In the genomic region with DNA sequence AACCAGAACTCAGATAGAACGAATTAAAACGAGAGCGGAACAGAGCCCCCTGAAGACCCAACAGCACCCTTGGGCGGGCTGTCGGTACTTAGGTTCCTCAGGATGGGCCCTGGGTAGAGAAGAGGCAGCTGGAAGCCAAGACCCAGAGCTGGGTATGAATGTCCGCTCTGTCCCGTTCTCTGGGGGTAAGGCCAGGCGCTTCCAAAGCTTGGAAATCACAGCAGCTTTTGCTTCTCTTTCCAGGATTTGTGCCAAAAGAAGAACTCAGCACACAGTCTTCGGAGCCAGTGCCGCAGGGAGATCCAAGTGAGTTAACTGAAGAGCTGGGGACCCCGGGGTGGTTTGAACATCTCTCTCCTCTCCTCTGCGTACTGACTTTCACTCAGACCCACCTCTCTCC, we compare ENCODE assay signal across 16 mouse cellular contexts.
DNase-seq lines count a peak whose midpoint lies in the region; ATAC-seq and TF ChIP-seq lines count a peak whose summit lies in the region.
"Had no signal": no experiment of that assay in that cellular context is flagged by ENCODE, and none has a peak within 500 bp of the region (broad histone marks: within the 10 kb centered on the region; RNA-seq: fewer than 3 reads in every experiment).

No protein-coding gene starts in this region.

- peak; percentile 7 for DNase-seq in gastrocnemius, postnatal 14 days
- no peak for DNase-seq in gastrocnemius, adult 8-10 months (ENCODE audit: low spot score in 2 of 2)
- DNase-seq in left cerebral cortex, postnatal 25 days (ENCODE audit: low spot score in 2 of 2), result peak; percentile 37 to 38
- no peak for DNase-seq in left cerebral cortex, adult 2 months (ENCODE audit: extremely low spot score in 1 of 2, low spot score in 2 of 2)
- DNase-seq in midbrain, embryonic 11.5 days (ENCODE audit: low spot score, missing footprints), result peak; percentile 87
- peak; percentile 50 for DNase-seq in midbrain, postnatal 0 days (ENCODE audit: low spot score)
- no peak for DNase-seq in retina, embryonic 14.5 days (ENCODE audit: low spot score)
- DNase-seq: adrenal gland, postnatal 14 days; cerebellum, postnatal 25 days; thymus, postnatal 36 days had no signal

- intact Hi-C loops in gastrocnemius, postnatal 14 days (cut with DNase I; ENCODE audit: low total_unique reads), result no loop called here
- intact Hi-C loops in left cerebral cortex, postnatal 25 days (cut with DNase I), result loop anchor here (5.0 kb wide), 3 partner anchors 136 to 399 kb away; a partner anchor contains a TSS
- intact Hi-C loops in left cerebral cortex, adult 2 months (cut with DNase I), result loop anchor here (5.0 kb wide), 2 partner anchors 144 to 399 kb away; a partner anchor contains a TSS

- no peak overlapping the region for H3K4me2 ChIP-seq in midbrain, embryonic 11.5 days
- no peak overlapping the region for H3K4me2 ChIP-seq in midbrain, postnatal 0 days (ENCODE audit: low read depth, low read length, poor library complexity, severe bottlenecking)
- H3K4me2 ChIP-seq: heart, embryonic 11.5 days; limb, embryonic 13.5 days; midbrain, embryonic 12.5 days; neural tube, embryonic 12.5 days had no signal

- ATAC-seq in midbrain, embryonic 11.5 days (ENCODE audit: low FRiP score), result no peak
- peak; percentile 53; the same call in 1 of the 2 replicates for ATAC-seq in midbrain, postnatal 0 days (ENCODE audit: low FRiP score)

- H3K9me3 ChIP-seq in midbrain, embryonic 11.5 days (ENCODE audit: control insufficient read depth, low read length), result no peaks in the 10 kb centered on the region
- no peaks in the 10 kb centered on the region for H3K9me3 ChIP-seq in midbrain, postnatal 0 days (ENCODE audit: low read length)
- H3K9me3 ChIP-seq: embryonic facial prominence, embryonic 10.5 days; limb, embryonic 13.5 days; midbrain, embryonic 12.5 days; neural tube, embryonic 12.5 days had no signal

- WGBS in midbrain, embryonic 11.5 days, result 77% methylated on average over 12 of the region's 12 CpGs
- WGBS in midbrain, postnatal 0 days, result 62% methylated on average over 12 of the region's 12 CpGs

- H3K4me1 ChIP-seq in midbrain, embryonic 11.5 days (ENCODE audit: control insufficient read depth, insufficient read depth, low read length), result peaks cover 5% of the 10 kb centered on the region
- 0 out of 2 replicates have a peak, but pooled peaks cover 4% of the 10 kb centered on the region for H3K4me1 ChIP-seq in midbrain, postnatal 0 days (ENCODE audit: insufficient read depth, low read length)
- H3K4me1 ChIP-seq: embryonic facial prominence, embryonic 10.5 days; neural tube, embryonic 12.5 days had no signal

- H3K27ac ChIP-seq in left cerebral cortex, adult 2 months, result no peak overlapping the region
- H3K27ac ChIP-seq in midbrain, embryonic 11.5 days (ENCODE audit: low read depth, low read length), result no peak overlapping the region
- no peak overlapping the region for H3K27ac ChIP-seq in midbrain, postnatal 0 days (ENCODE audit: low read depth, low read length)
- H3K27ac ChIP-seq: embryonic facial prominence, embryonic 10.5 days; limb, embryonic 13.5 days; midbrain, embryonic 12.5 days; neural tube, embryonic 12.5 days had no signal

- H3K36me3 ChIP-seq in midbrain, embryonic 11.5 days (ENCODE audit: control insufficient read depth, insufficient read depth, low read length), result no peaks in the 10 kb centered on the region
- H3K36me3 ChIP-seq in midbrain, postnatal 0 days (ENCODE audit: insufficient read depth, low read length), result no peaks in the 10 kb centered on the region
- H3K36me3 ChIP-seq: embryonic facial prominence, embryonic 10.5 days; limb, embryonic 13.5 days; midbrain, embryonic 12.5 days; neural tube, embryonic 12.5 days had no signal

- H3K27me3 ChIP-seq in midbrain, embryonic 11.5 days (ENCODE audit: control insufficient read depth, insufficient read depth, low read length), result no peaks in the 10 kb centered on the region
- no peaks in the 10 kb centered on the region for H3K27me3 ChIP-seq in midbrain, postnatal 0 days (ENCODE audit: insufficient read depth, low read length)
- H3K27me3 ChIP-seq: limb, embryonic 13.5 days; midbrain, embryonic 12.5 days; neural tube, embryonic 12.5 days had no signal

- no peak overlapping the region for H3K9ac ChIP-seq in midbrain, embryonic 11.5 days (ENCODE audit: low read length)
- H3K9ac ChIP-seq in midbrain, postnatal 0 days (replicated peaks; ENCODE audit: low read length, poor library complexity, severe bottlenecking), result no peak overlapping the region
- H3K9ac ChIP-seq: limb, embryonic 13.5 days; midbrain, embryonic 12.5 days; neural tube, embryonic 12.5 days had no signal

- TF ChIP-seq CTCF in left cerebral cortex, adult 2 months (IDR thresholded peaks at IDR 0.05), result no peak
- TF ChIP-seq CTCF in midbrain, postnatal 0 days (IDR thresholded peaks at IDR 0.05), result no peak

- H3K4me3 ChIP-seq in left cerebral cortex, adult 2 months, result no peak overlapping the region
- no peak overlapping the region for H3K4me3 ChIP-seq in midbrain, embryonic 11.5 days (ENCODE audit: low read depth, low read length)
- H3K4me3 ChIP-seq in midbrain, postnatal 0 days (ENCODE audit: low read depth, low read length), result no peak overlapping the region
- H3K4me3 ChIP-seq: embryonic facial prominence, embryonic 10.5 days; erythroblast, embryonic 14.5 days; limb, embryonic 13.5 days; midbrain, embryonic 12.5 days; neural tube, embryonic 12.5 days had no signal

Comparison
In these comparisons a context has a peak if more than half of its experiments do, and no peak if none do; other contexts are left out.
1. DNase-seq: peak in gastrocnemius, postnatal 14 days (single experiment), left cerebral cortex, postnatal 25 days (2 of 2), midbrain, embryonic 11.5 days (single experiment) and midbrain, postnatal 0 days (single experiment); none in gastrocnemius, adult 8-10 months (0 of 2), left cerebral cortex, adult 2 months (0 of 2) and retina, embryonic 14.5 days (single experiment).